Mouse (Mus musculus) limb, embryonic 12.5 days (tissue): ENCODE results near the gene Dmrtc2. TPM values are rescaled to one million over a fixed set of nuclear protein-coding genes. Genes with fewer than 3 reads are reported as not detected.

Experiments used
- ATAC-seq: fragments of 200-750 bp; cut with Nextera tagmentation; 2 replicates; pipeline ENCODE4 v1.8.0; 2017; ENCODE audit warnings: low read depth, moderate TSS enrichment; ENCODE audit not compliant: insufficient number of reproducible peaks, insufficient read depth, low FRiP score, low TSS enrichment
- H3K27ac ChIP-seq: fragments of 300-500 bp; sonication (generic); 2 replicates; pipeline ENCODE4 v1.5.1; 2016; ENCODE audit warnings: mild to moderate bottlenecking, moderate library complexity
- H3K27me3 ChIP-seq: fragments of 300-500 bp; sonication (generic); 2 replicates; pipeline ENCODE4 v1.6.1; 2016; ENCODE audit warnings: mild to moderate bottlenecking, moderate library complexity
- H3K36me3 ChIP-seq: fragments of 300-500 bp; sonication (generic); 2 replicates; pipeline ENCODE4 v1.6.1; 2016; ENCODE audit warnings: mild to moderate bottlenecking, moderate library complexity
- H3K4me1 ChIP-seq: fragments of 300-500 bp; sonication (generic); replicated peaks from 2 replicates; pipeline ENCODE4 v1.6.1; 2016
- H3K4me2 ChIP-seq: fragments of 300-500 bp; sonication (generic); 2 replicates; pipeline ENCODE4 v1.6.1; 2016; ENCODE audit warnings: mild to moderate bottlenecking, moderate library complexity
- H3K4me3 ChIP-seq: fragments of 300-500 bp; sonication (generic); replicated peaks from 2 replicates; pipeline ENCODE4 v1.5.1; 2016; ENCODE audit warnings: mild to moderate bottlenecking
- H3K9ac ChIP-seq: fragments of 300-500 bp; sonication (generic); replicated peaks from 2 replicates; pipeline ENCODE4 v1.6.1; 2016; ENCODE audit warnings: mild to moderate bottlenecking, moderate library complexity
- H3K9me3 ChIP-seq: fragments of 300-500 bp; sonication (generic); 2 replicates; pipeline ENCODE4 v1.6.1; 2016; ENCODE audit warnings: mild to moderate bottlenecking, moderate library complexity
- WGBS: fragments of 180-500 bp; shearing (Covaris S2); methylation state at CpG from one replicate; pipeline ENCODE4 v1.1.7; 2016; 5-methylcytosine and 5-hydroxymethylcytosine counted together
- polyA plus RNA-seq: library from polyadenylated mRNA; unstranded; fragments of >200 nt; fragmentation: Nextera tagmentation; extraction: Ambion mirVana; gene quantifications from 2 replicates; pipeline ENCODE4 v1.2.1, GENCODE M21; 2016

The Dmrtc2 gene
- polyA plus RNA-seq, 1 experiment from 2014 or later = not detected

DNA sequence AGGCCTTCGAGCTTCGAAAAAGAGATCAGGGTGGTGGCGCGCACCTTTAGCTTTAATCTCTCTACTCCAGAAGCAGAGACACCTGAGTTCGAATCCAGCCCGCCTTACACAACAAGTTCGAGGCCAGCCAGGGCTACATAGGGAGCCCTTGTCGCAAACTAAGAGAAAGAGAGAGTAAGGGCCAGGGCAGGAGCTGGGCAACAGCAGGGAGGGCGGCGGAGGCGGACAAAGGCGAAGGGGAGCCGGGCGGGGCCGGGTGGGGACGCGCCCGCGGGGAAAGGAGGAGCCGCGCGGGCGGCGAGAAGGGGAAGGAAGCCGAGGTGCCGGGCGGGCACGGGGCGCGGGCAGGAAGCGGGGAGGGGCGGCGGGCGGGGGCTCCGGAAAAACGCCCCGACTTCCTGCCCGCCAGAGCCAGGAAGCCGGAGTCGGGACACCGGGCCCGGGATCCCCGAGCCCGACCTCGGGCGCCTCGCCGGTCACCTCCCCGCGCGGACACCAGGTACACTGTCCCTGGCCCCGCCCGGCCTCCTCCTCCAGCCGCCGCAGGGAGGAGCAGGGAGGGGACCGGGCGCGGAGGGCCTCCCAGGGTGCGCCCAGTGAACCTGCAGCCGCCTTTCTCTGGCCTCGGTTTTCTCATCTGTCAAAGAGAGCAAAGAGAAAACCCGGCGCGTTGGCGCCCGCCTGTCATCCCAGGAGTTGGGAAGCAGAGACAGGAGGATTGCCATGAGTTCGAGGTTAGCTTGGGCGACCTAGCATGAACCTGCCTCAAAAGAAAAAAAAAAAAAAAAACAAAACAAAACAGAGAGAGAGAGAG, 33.0 kb downstream of the Dmrtc2 start, which contains the start of gene Arhgef1:
Gene Arhgef1 (plus strand): TSS at position 283 of the 814 bp plus-strand sequence.
- Histone ChIP-seq H3K27me3 (no peaks in the 10 kb centered on the region), H3K4me3 (peak within 1 kb of the TSS; percentile 74), H3K27ac (peak within 1 kb of the TSS; percentile 86), H3K36me3 (peaks cover 3% of the 10 kb centered on the region; the same call in 1 of the 2 replicates), H3K9me3 (no peaks in the 10 kb centered on the region), H3K4me2 (peak within 1 kb of the TSS; percentile 88), H3K4me1 (peaks cover 46% of the 10 kb centered on the region), H3K9ac (peak within 1 kb of the TSS; percentile 83)
- 7% methylated on average over 52 of the region's 68 CpGs for WGBS
- no peak for ATAC-seq

DNA sequence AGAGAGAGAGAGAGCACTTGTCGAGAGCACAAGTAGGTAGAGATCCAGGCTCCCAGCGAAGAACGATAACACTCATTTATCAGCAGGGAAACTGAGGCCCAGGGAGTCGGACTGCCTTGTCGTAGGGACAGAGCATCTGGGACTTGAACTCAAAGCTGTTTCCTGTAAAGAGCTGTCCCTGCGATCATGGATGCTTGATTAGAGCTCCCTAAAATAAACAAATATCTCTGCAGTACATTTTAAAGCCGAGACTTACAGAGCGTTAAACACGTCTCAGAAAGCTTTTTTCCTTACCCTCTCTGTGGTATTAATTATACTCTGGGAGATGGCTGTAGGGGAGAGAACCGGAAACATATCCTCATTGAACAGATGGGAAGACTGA, 33.6 kb downstream of the Dmrtc2 start:
- no peak for ATAC-seq
- Histone ChIP-seq H3K4me2 (peak overlapping the region; percentile 88), H3K27ac (peak overlapping the region; percentile 86), H3K4me1 (peaks cover 51% of the 10 kb centered on the region), H3K36me3 (peaks cover 9% of the 10 kb centered on the region; the same call in 1 of the 2 replicates), H3K27me3 (no peaks in the 10 kb centered on the region), H3K9me3 (no peaks in the 10 kb centered on the region), H3K4me3 (peak overlapping the region; percentile 74), H3K9ac (peak overlapping the region; percentile 83)
- 46% methylated on average over 10 of the region's 10 CpGs for WGBS

DNA sequence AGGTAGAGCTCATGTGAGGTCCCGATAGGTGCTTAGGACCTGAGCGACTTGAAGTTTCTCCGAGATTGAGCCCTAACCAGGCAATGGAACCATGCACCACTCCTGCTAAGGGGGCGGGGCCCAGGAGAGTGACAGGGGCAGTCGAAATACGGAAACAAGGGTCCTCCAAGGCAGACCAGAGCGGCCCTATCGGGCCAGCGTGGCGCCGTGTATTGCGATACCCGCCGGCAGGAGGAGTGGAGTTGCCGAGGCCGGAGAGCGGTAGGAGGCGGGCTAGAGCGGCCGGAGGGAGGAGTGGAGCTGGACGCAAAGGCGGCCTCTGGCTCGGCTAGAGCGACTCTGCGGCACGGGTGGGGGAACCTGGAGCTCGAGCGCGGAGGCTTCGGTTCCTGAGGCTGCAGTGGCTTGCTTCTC, 34.2 kb downstream of the Dmrtc2 start:
- WGBS = under 1% methylated on average over 30 of the region's 30 CpGs
- H3K4me2 ChIP-seq = peak overlapping the region; percentile 88
- peaks cover 16% of the 10 kb centered on the region; the same call in 1 of the 2 replicates for H3K36me3 ChIP-seq
- peak overlapping the region; percentile 74 for H3K4me3 ChIP-seq
- peak; percentile 93 for ATAC-seq
- H3K27ac ChIP-seq = peak overlapping the region; percentile 86
- H3K27me3 ChIP-seq = no peaks in the 10 kb centered on the region
- H3K4me1 ChIP-seq = peaks cover 55% of the 10 kb centered on the region
- no peaks in the 10 kb centered on the region for H3K9me3 ChIP-seq
- peak overlapping the region; percentile 71 for H3K9ac ChIP-seq

DNA sequence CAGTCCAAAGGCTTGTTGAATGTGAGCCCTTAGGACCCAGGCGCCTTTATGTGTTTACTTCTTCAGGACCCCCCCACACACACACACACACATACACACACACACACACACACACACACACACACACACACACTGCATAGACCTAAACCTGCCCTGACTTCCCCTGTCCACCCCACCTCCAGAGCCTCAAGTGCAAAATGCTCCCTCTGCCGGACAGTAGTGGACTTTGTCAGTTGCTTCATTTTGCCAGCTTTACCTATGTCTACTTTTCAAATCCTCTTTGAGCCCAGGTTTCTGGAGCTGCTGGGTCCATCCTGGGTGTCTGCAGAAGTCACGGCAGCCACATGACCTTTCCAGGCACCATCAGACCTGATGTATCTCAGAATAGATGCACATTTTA, 35.1 kb downstream of the Dmrtc2 start:
- Histone ChIP-seq H3K4me1 (peaks cover 55% of the 10 kb centered on the region), H3K27ac (peak overlapping the region; percentile 80), H3K9ac (peak overlapping the region; percentile 71; the same call in 1 of the 2 replicates), H3K9me3 (no peaks in the 10 kb centered on the region), H3K4me2 (peak overlapping the region; percentile 88), H3K4me3 (peak overlapping the region; percentile 74), H3K27me3 (no peaks in the 10 kb centered on the region), H3K36me3 (peaks cover 23% of the 10 kb centered on the region; the same call in 1 of the 2 replicates)
- ATAC-seq = no peak
- whole genome bisulfite sequencing = 22% methylated on average over 3 of the region's 3 CpGs

DNA sequence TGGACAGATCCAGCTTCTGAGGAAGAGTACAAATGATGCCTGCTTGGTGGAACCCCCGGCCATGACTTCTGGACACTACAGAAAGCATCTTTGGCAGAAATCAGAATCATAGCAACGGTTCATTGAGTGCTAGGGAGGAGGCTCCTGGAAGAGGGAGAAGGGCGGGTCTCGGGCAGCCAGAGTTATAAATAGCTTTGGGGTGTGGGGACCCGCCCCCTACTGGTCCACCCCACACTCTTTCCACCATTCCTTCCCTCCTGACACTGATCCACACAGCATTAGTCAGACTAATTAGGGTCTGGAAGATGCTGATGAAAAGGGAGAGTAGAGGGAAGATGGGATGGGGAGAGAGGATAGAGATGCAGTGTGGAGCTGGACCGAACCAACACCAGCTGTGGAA, 36.7 kb downstream of the Dmrtc2 start:
- WGBS = 28% methylated on average over 6 of the region's 6 CpGs
- ATAC-seq = no peak
- Histone ChIP-seq H3K36me3 (peaks cover 34% of the 10 kb centered on the region), H3K4me2 (peak overlapping the region; percentile 43), H3K9me3 (no peaks in the 10 kb centered on the region), H3K4me1 (peaks cover 55% of the 10 kb centered on the region), H3K27me3 (no peaks in the 10 kb centered on the region), H3K9ac (peak overlapping the region; percentile 32; the same call in 1 of the 2 replicates), H3K4me3 (peak overlapping the region; percentile 22; the same call in 1 of the 2 replicates), H3K27ac (peak overlapping the region; percentile 83)

DNA sequence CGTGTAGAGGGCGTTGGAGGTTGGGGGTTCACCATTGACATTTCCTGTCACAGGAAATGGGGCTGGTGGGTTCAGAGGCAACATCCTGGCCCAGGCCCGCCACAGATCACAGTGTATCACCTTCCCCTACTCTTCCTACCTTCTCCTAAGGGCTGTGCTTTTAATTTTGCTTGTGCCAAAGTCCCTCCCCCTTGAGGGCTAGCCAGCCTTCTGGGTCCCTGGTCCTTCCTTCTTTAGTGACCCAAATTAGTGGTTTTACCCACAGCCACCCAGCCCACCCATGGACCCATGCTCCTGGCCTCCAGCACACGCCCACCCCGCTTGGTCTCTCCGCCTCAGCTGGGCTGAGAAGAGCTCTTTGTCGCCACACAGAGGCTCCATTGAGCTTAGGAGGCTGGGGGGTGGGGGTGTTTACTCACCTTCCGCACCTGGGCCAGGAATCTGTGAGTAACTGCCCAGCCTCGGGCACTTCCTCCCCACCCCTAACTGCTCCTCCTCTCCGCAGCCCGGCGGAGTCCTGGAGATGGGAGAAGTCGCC, 37.4 kb downstream of the Dmrtc2 start:
- Histone ChIP-seq H3K4me3 (peak overlapping the region; percentile 22), H3K4me2 (peak overlapping the region; percentile 43), H3K36me3 (peaks cover 41% of the 10 kb centered on the region), H3K4me1 (peaks cover 51% of the 10 kb centered on the region), H3K9ac (peak overlapping the region; percentile 32; the same call in 1 of the 2 replicates), H3K27me3 (no peaks in the 10 kb centered on the region), H3K27ac (peak overlapping the region; percentile 83), H3K9me3 (no peaks in the 10 kb centered on the region)
- ATAC-seq = no peak
- 11% methylated on average over 13 of the region's 13 CpGs for WGBS

DNA sequence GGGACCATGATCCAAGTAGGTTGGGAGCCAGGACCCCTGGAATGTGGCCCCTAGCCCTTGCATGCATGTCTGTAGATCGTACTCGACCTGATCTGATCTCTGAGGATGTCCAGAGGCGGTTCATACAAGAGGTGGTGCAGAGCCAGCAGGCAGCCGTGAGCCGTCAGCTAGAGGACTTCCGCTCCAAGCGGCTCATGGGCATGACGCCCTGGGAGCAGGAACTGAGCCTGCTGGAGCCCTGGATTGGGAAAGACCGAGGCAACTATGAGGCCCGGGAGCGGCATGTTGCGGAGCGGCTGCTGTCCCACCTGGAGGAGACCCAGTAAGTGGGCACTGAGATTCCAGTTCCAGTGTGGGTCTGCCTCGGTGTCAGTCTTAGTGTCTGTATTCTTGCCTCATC, 42.6 kb downstream of the Dmrtc2 start:
- Histone ChIP-seq H3K9ac (no peak overlapping the region), H3K27ac (no peak overlapping the region), H3K27me3 (no peaks in the 10 kb centered on the region), H3K4me2 (no peak overlapping the region), H3K9me3 (no peaks in the 10 kb centered on the region), H3K4me1 (peaks cover 12% of the 10 kb centered on the region), H3K4me3 (no peak overlapping the region), H3K36me3 (peaks cover 65% of the 10 kb centered on the region)
- 94% methylated on average over 14 of the region's 14 CpGs for WGBS
- no peak for ATAC-seq

DNA sequence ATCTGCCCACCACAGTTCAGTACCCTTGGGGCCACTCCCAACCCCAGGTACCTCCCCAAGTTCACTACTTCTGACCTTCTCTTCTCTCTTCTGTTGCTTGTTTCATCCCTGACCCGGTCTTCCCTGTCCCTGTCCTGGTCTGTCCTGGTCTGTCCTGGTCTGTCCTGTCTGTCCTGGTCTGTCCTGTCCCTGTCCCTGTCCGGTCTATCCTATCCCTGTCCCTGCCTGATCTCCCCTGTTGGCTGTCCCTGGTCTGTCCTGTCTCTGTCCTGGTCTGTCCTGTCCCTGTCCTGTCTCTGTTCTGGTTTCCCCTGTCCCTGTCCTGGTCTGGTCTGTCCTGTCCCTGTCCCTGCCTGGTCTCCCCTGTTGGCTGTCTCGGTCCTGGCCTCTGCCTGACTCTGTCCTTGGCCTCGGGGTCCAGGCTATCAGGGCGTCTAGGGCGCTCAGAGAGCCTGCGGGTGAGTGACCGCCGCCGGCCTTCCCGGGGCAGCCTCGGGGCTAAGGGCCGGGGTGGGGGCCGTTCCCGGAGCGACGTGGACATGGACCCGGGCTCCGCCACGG, 49.0 kb downstream of the Dmrtc2 start:
- no peak overlapping the region for H3K4me2 ChIP-seq
- no peaks in the 10 kb centered on the region for H3K4me1 ChIP-seq
- peaks cover 73% of the 10 kb centered on the region for H3K36me3 ChIP-seq
- no peaks in the 10 kb centered on the region for H3K9me3 ChIP-seq
- H3K27me3 ChIP-seq = no peaks in the 10 kb centered on the region
- H3K4me3 ChIP-seq = no peak overlapping the region
- peak; percentile 53; the same call in 1 of the 2 replicates for ATAC-seq
- 91% methylated on average over 20 of the region's 20 CpGs for WGBS
- no peak overlapping the region for H3K9ac ChIP-seq
- H3K27ac ChIP-seq = no peak overlapping the region

DNA sequence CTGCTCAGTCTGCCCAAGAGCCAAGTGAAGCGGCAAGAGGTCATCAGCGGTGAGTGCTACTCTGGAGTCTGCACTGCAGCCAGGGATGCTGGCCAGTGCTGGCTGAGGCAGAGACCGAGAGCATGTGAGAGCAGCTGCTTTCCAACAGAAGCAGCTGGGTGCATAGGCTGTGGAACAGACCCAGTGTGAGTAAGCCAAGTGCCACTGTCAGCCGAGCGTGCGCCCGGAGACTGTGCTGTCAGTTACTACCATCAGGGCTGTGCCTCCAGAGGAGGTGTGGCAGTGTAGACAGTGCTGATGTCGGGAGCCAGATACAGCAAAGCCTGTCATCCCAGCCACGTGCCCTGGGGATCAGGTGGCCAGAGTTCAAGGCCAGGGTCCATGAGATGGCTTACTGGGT, 49.9 kb downstream of the Dmrtc2 start:
- 90% methylated on average over 9 of the region's 9 CpGs for WGBS
- Histone ChIP-seq H3K9me3 (no peaks in the 10 kb centered on the region), H3K36me3 (peaks cover 81% of the 10 kb centered on the region), H3K27me3 (no peaks in the 10 kb centered on the region), H3K4me2 (no peak overlapping the region), H3K27ac (no peak overlapping the region), H3K4me1 (no peaks in the 10 kb centered on the region), H3K4me3 (no peak overlapping the region), H3K9ac (no peak overlapping the region)
- no peak for ATAC-seq
